Mouse (Mus musculus) forebrain, embryonic 14.5 days (tissue): ENCODE measurements around the gene H3f3b. TPM values are rescaled to one million over a fixed set of nuclear protein-coding genes. Genes with fewer than 3 reads are reported as not detected.

Source experiments
- ATAC-seq: fragments of 200-750 bp; cut with Nextera tagmentation; 2 replicates; pipeline ENCODE4 v1.8.0; 2017; ENCODE audit warnings: mild to moderate bottlenecking, moderate library complexity
- DNase-seq: peaks from one replicate; pipeline ENCODE4 v3.0.0-alpha.2; 2015; ENCODE audit warnings: low spot score
- H3K27ac ChIP-seq: fragments of 300-500 bp; sonication (generic); 2 replicates; pipeline ENCODE4 v1.5.1; 2014; ENCODE audit warnings: low read depth, mild to moderate bottlenecking, control low read depth, low read length, moderate library complexity
- H3K27me3 ChIP-seq: fragments of 300-500 bp; sonication (generic); replicated peaks from 2 replicates; pipeline ENCODE4 v1.6.1; 2014; ENCODE audit warnings: low read length, control low read depth, mixed read lengths; ENCODE audit not compliant: control insufficient read depth, insufficient read depth
- H3K36me3 ChIP-seq: fragments of 300-500 bp; sonication (generic); 2 replicates; pipeline ENCODE4 v1.6.1; 2014; ENCODE audit warnings: low read length, control low read depth; ENCODE audit not compliant: control insufficient read depth, insufficient read depth
- H3K4me1 ChIP-seq: fragments of 300-500 bp; sonication (generic); 2 replicates; pipeline ENCODE4 v1.6.1; 2014; ENCODE audit warnings: antibody characterized with exemption, low read length, control low read depth; ENCODE audit not compliant: control insufficient read depth, insufficient read depth
- H3K4me2 ChIP-seq: fragments of 300-500 bp; sonication (generic); 2 replicates; pipeline ENCODE4 v1.6.1; 2014; ENCODE audit warnings: mild to moderate bottlenecking, control low read depth, low read length
- H3K4me3 ChIP-seq: fragments of 300-500 bp; sonication (generic); 2 replicates; pipeline ENCODE4 v1.5.1; 2014; ENCODE audit warnings: low read depth, low read length, control low read depth
- H3K9ac ChIP-seq: fragments of 300-500 bp; sonication (generic); 2 replicates; pipeline ENCODE4 v1.6.1; 2014; ENCODE audit warnings: mild to moderate bottlenecking, low read length, control low read depth, moderate library complexity
- H3K9me3 ChIP-seq: fragments of 300-500 bp; sonication (generic); replicated peaks from 2 replicates; pipeline ENCODE4 v1.6.1; 2016; ENCODE audit warnings: low read length, control low read depth, mixed read lengths; ENCODE audit not compliant: control insufficient read depth
- WGBS: fragments of 180-500 bp; shearing (Covaris S2); extraction: QIAGEN DNeasy Blood & Tissue Kit; methylation state at CpG from one replicate; pipeline ENCODE4 v1.1.7; 2014; 5-methylcytosine and 5-hydroxymethylcytosine counted together
- polyA plus RNA-seq: library from polyadenylated mRNA; unstranded; fragments of >200 nt; fragmentation: Nextera tagmentation; extraction: Ambion mirVana; gene quantifications from 2 replicates; pipeline ENCODE4 v1.2.1, GENCODE M21; 2014

Gene H3f3b
- polyA plus RNA-seq, 1 experiment from 2014 or later, result 3,081 TPM

DNA sequence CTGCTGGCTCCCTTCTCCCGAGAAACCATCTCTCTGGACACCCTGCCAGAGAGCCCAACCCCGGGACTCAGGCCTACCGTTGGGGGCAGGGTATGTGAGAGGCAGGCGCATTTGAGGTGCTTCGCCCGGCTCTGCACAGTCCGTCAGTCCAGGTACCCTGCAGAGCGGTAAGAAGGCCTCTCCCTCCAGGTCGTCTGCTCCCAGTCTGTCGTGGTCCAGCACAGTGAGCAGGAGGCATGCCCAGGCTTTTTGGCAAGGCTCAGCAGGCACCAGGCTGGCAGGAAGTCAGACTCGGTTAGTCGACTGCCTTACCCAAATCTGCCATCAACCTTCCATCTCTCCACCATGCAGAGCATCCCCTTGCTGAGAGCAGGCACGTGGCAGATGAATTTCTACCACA lies 35.8 kb upstream of the H3f3b start:
- WGBS, result 62% methylated on average over 13 of the region's 13 CpGs
- Histone ChIP-seq H3K27ac (no peak overlapping the region; the same call in 1 of the 2 replicates), H3K36me3 (peaks cover 37% of the 10 kb centered on the region), H3K9me3 (no peaks in the 10 kb centered on the region), H3K9ac (no peak overlapping the region), H3K4me1 (no peaks in the 10 kb centered on the region), H3K4me2 (no peak overlapping the region), H3K4me3 (no peak overlapping the region), H3K27me3 (no peaks in the 10 kb centered on the region)
- no peak for ATAC-seq
- DNase-seq, result no peak

GRCm38 (mm10) chr11:116062521-116062920 lies 34.8 kb upstream of the H3f3b start:
- no peak for DNase-seq
- Histone ChIP-seq H3K4me1 (no peaks in the 10 kb centered on the region), H3K27me3 (no peaks in the 10 kb centered on the region), H3K9ac (peak overlapping the region; percentile 29; the same call in 1 of the 2 replicates), H3K4me2 (no peak overlapping the region), H3K9me3 (no peaks in the 10 kb centered on the region), H3K36me3 (peaks cover 47% of the 10 kb centered on the region), H3K4me3 (no peak overlapping the region), H3K27ac (no peak overlapping the region)
- ATAC-seq, result no peak
- WGBS, result 32% methylated on average over 8 of the region's 8 CpGs

DNA sequence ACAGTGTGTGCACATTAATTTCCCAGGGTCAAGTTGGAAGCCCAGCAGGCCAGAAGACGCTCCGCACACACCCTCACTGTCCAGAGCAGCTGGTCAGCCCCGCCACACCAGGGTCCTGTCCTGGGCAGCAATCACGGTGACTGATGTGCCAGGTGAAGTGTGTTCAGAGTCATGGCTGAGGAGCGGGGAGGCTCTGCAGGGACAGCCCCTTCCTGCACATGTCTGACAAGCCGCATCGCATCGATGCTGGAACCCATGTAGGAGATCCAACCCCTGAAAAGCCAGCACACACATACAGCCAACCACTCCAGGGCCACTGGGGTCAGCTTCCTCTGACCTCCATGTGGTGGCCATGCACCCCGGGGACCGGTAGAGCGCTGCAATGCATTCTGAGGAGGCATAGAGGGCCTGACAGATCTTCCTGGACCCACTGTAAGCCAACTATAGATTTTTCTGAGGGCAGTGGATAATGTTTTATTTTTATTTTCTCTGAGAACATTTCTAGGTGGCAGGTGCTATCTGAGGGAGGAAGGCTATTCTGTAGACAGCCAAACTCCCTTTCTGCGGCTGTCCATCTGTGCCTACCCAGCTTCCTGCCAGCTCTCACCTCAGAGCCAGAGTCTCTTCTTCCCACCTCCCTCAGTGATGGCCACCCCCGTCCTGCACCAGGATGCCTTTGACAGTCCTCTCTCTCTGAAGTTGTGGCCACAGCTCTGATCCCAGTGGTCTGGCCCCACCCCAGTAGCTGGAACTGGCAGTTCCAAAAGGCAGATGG lies 34.1 kb upstream of the H3f3b start:
- peaks cover 54% of the 10 kb centered on the region for H3K36me3 ChIP-seq
- no peak overlapping the region for H3K4me3 ChIP-seq
- H3K27ac ChIP-seq, result no peak overlapping the region
- DNase-seq (no peak), ATAC-seq (no peak)
- H3K4me2 ChIP-seq, result no peak overlapping the region
- H3K9me3 ChIP-seq, result no peaks in the 10 kb centered on the region
- H3K9ac ChIP-seq, result peak overlapping the region; percentile 29; the same call in 1 of the 2 replicates
- 89% methylated on average over 13 of the region's 13 CpGs for WGBS
- no peaks in the 10 kb centered on the region for H3K4me1 ChIP-seq
- no peaks in the 10 kb centered on the region for H3K27me3 ChIP-seq

DNA sequence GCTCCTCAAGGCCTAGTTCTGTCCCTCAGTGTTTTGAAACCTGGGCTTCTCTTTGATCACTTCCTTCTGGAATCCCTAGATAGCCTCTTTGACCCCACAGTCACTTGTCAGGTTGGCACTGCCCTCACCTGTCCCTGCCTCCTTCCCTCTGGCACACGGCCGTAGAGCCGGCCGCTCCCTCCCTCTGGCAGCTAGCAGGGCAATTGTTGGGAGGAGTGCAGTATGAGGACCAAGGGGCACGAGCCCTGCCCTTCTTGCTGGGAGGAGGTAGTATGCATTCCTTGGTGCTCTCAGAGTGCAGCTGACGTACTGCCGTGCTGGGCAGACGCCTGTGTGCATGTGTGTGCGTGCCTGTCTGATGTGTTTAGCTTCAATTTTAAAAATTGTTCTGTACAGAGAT lies 32.8 kb upstream of the H3f3b start:
- no peak overlapping the region for H3K4me3 ChIP-seq
- H3K36me3 ChIP-seq, result peaks cover 66% of the 10 kb centered on the region
- no peak overlapping the region for H3K4me2 ChIP-seq
- 91% methylated on average over 9 of the region's 9 CpGs for WGBS
- H3K27ac ChIP-seq, result no peak overlapping the region
- ATAC-seq (no peak), DNase-seq (no peak)
- no peak overlapping the region for H3K9ac ChIP-seq
- no peaks in the 10 kb centered on the region for H3K9me3 ChIP-seq
- H3K4me1 ChIP-seq, result no peaks in the 10 kb centered on the region
- no peaks in the 10 kb centered on the region for H3K27me3 ChIP-seq

DNA sequence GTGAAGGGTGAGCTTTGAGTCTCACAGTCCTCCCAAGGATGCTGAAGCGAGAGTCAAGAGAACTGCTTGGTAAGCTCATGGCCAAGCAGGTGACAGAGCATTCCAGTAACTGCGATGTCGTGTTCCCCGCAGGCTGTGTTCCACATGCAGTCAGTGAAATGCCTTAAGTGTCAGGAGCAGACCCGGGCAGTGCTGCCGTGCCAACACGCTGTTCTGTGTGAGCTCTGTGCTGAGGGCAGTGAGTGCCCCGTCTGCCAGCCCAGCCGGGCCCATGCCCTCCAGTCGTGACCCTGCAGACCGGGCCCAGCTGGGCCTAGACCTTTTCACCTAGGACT lies 31.9 kb upstream of the H3f3b start:
- H3K36me3 ChIP-seq, result peaks cover 76% of the 10 kb centered on the region
- no peak for ATAC-seq
- no peak overlapping the region for H3K4me3 ChIP-seq
- no peaks in the 10 kb centered on the region for H3K27me3 ChIP-seq
- H3K9ac ChIP-seq, result no peak overlapping the region
- H3K4me2 ChIP-seq, result no peak overlapping the region
- no peaks in the 10 kb centered on the region for H3K9me3 ChIP-seq
- no peak for DNase-seq
- 96% methylated on average over 11 of the region's 11 CpGs for WGBS
- H3K27ac ChIP-seq, result no peak overlapping the region
- no peaks in the 10 kb centered on the region for H3K4me1 ChIP-seq

GRCm38 (mm10) chr11:116058868-116059690 lies 31.3 kb upstream of the H3f3b start:
- Histone ChIP-seq H3K4me3 (no peak overlapping the region), H3K9me3 (no peaks in the 10 kb centered on the region), H3K4me1 (no peaks in the 10 kb centered on the region), H3K36me3 (peaks cover 81% of the 10 kb centered on the region), H3K27me3 (no peaks in the 10 kb centered on the region), H3K9ac (no peak overlapping the region), H3K4me2 (no peak overlapping the region), H3K27ac (no peak overlapping the region)
- DNase-seq (no peak), ATAC-seq (no peak)
- whole genome bisulfite sequencing, result 90% methylated on average over 17 of the region's 17 CpGs

DNA sequence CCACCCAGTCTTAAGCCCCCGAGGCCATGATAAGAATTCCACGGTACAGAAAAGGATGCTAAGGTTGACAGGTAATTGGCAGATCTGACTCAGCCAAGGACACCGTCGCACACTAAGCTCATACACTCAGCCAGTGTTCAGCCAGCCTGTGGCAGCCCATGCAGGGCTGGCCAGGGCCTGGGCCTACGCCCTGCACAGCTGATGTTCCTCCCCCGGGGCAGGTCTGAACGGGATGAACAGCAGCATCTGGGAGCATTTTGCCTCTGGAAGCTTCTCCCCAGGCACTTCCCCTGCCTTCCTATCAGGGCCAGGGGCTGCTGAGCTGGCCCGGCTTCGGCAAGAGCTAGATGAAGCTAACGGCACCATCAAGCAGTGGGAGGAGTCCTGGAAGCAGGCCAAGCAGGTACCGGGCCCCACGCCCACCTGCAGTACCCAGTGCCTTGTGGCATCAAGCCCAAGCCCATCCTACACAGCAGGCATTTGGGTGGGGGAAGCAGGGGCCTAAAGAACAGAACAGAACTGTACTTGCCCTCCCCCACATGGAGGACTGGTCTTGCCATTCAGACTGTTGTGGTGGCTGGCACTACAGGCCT lies 30.4 kb upstream of the H3f3b start:
- WGBS, result 68% methylated on average over 12 of the region's 12 CpGs
- ATAC-seq, result no peak
- Histone ChIP-seq H3K4me1 (no peaks in the 10 kb centered on the region), H3K27ac (no peak overlapping the region), H3K4me3 (no peak overlapping the region), H3K27me3 (no peaks in the 10 kb centered on the region), H3K9me3 (no peaks in the 10 kb centered on the region), H3K36me3 (peaks cover 91% of the 10 kb centered on the region), H3K4me2 (no peak overlapping the region), H3K9ac (no peak overlapping the region)
- DNase-seq, result no peak

- no peaks in the 10 kb centered on the region for H3K27me3 ChIP-seq
- H3K36me3 ChIP-seq, result peaks cover 99% of the 10 kb centered on the region
- DNase-seq (no peak), ATAC-seq (no peak)
- no peak overlapping the region for H3K27ac ChIP-seq
- 93% methylated on average over 4 of the region's 4 CpGs for WGBS
- no peaks in the 10 kb centered on the region for H3K4me1 ChIP-seq
- no peak overlapping the region for H3K4me3 ChIP-seq
- no peak overlapping the region for H3K9ac ChIP-seq
- H3K9me3 ChIP-seq, result no peaks in the 10 kb centered on the region
- no peak overlapping the region for H3K4me2 ChIP-seq
Observed at GRCm38 (mm10) chr11:116057237-116057881, 29.6 kb upstream of the H3f3b start.
